Mouse (Mus musculus): ENCODE data around the gene Ar. TPM values are rescaled to one million over a fixed set of nuclear protein-coding genes. Genes with fewer than 3 reads are reported as not detected.

The Ar gene
- polyA plus RNA-seq, 1 experiment: 0.89 TPM

DNA sequence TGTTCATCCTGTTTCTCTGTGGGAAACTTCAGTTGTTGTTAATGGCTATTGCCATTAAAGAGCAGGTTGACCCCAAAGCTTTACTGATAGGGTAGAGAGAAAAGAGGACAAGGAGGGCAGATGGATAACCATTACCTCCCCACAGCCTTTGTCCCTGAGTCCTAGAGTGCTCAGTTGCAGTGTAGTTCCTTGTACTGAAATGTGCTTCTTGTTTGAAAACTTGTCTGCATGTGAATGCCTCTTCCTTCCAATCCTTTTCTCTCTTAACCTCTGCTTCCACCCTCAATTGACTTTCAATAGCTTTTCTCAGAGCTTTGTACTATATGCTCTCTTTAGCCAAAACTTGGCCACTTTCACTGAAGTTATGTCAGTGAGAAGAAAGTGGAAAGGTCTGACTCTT lies 168.9 kb downstream of the Ar start:
- no peak overlapping the region for H3ac ChIP-seq (ENCODE audit: control insufficient read depth, insufficient read length, low read depth)
- H3K27me3 ChIP-seq (ENCODE audit: control insufficient read depth, insufficient read depth, insufficient read length): no peaks in the 10 kb centered on the region
- H3K4me3 ChIP-seq (ENCODE audit: insufficient read depth, poor library complexity, severe bottlenecking): no peak overlapping the region
- TF ChIP-seq FOSL1 (IDR thresholded peaks at IDR 0.05; ENCODE audit: insufficient read depth, low read length, poor library complexity, severe bottlenecking): no peak
- TF ChIP-seq MYOD1 (IDR thresholded peaks at IDR 0.05; ENCODE audit: control insufficient read depth, insufficient read length, low read depth): no peak
- TF ChIP-seq CTCF (IDR thresholded peaks at IDR 0.05; ENCODE audit: control insufficient read depth, insufficient read depth, insufficient read length): no peak
- no peak for TF ChIP-seq MAX (IDR thresholded peaks at IDR 0.05)
- TF ChIP-seq MYOG (IDR thresholded peaks at IDR 0.05; ENCODE audit: control insufficient read depth, extremely low read depth, insufficient read length): no peak
- no peaks in the 10 kb centered on the region for H3K79me2 ChIP-seq (ENCODE audit: control insufficient read depth, insufficient read depth)
- H3K79me3 ChIP-seq (ENCODE audit: low read depth): no peaks in the 10 kb centered on the region
- no peaks in the 10 kb centered on the region for H3K36me3 ChIP-seq (ENCODE audit: control insufficient read depth, insufficient read depth)

DNA sequence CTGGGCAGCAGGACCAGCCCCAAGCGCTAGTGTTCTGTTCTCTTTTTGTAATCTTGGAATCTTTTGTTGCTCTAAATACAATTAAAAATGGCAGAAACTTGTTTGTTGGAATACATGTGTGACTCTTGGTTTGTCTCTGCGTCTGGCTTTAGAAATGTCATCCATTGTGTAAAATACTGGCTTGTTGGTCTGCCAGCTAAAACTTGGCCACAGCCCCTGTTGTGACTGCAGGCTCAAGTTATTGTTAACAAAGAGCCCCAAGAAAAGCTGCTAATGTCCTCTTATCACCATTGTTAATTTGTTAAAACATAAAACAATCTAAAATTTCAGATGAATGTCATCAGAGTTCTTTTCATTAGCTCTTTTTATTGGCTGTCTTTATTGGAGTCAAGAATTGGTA lies 174.5 kb downstream of the Ar start:
- Histone ChIP-seq H3K27me3 (ENCODE audit: control insufficient read depth, insufficient read depth, insufficient read length) (no peaks in the 10 kb centered on the region), H3ac (ENCODE audit: control insufficient read depth, insufficient read length, low read depth) (no peak overlapping the region), H3K79me3 (ENCODE audit: low read depth) (no peaks in the 10 kb centered on the region), H3K36me3 (ENCODE audit: control insufficient read depth, insufficient read depth) (no peaks in the 10 kb centered on the region), H3K4me3 (ENCODE audit: insufficient read depth, poor library complexity, severe bottlenecking) (no peak overlapping the region), H3K79me2 (ENCODE audit: control insufficient read depth, insufficient read depth) (no peaks in the 10 kb centered on the region)
- TF ChIP-seq MAX (IDR thresholded peaks at IDR 0.05) (no peak), FOSL1 (IDR thresholded peaks at IDR 0.05; ENCODE audit: insufficient read depth, low read length, poor library complexity, severe bottlenecking) (no peak), CEBPB (IDR thresholded peaks at IDR 0.05; ENCODE audit: low read depth) (no peak), USF1 (IDR thresholded peaks at IDR 0.05; ENCODE audit: low read depth) (no peak), MYOD1 (IDR thresholded peaks at IDR 0.05; ENCODE audit: control insufficient read depth, insufficient read length, low read depth) (no peak), CTCF (IDR thresholded peaks at IDR 0.05; ENCODE audit: control insufficient read depth, insufficient read depth, insufficient read length) (no peak), MYOG (IDR thresholded peaks at IDR 0.05; ENCODE audit: control insufficient read depth, extremely low read depth, insufficient read length) (no peak)

- H3ac ChIP-seq (ENCODE audit: control insufficient read depth, insufficient read length, low read depth): no peak overlapping the region
- TF ChIP-seq CTCF (IDR thresholded peaks at IDR 0.05; ENCODE audit: control insufficient read depth, insufficient read depth, insufficient read length) (no peak), MAX (IDR thresholded peaks at IDR 0.05) (no peak), MYOD1 (IDR thresholded peaks at IDR 0.05; ENCODE audit: control insufficient read depth, insufficient read length, low read depth) (no peak), MYOG (IDR thresholded peaks at IDR 0.05; ENCODE audit: control insufficient read depth, extremely low read depth, insufficient read length) (no peak), CEBPB (IDR thresholded peaks at IDR 0.05; ENCODE audit: low read depth) (no peak), USF1 (IDR thresholded peaks at IDR 0.05; ENCODE audit: low read depth) (no peak)
- no peak overlapping the region for H3K4me3 ChIP-seq (ENCODE audit: insufficient read depth, poor library complexity, severe bottlenecking)
- no peaks in the 10 kb centered on the region for H3K27me3 ChIP-seq (ENCODE audit: control insufficient read depth, insufficient read depth, insufficient read length)
- H3K79me2 ChIP-seq (ENCODE audit: control insufficient read depth, insufficient read depth): no peaks in the 10 kb centered on the region
- no peaks in the 10 kb centered on the region for H3K36me3 ChIP-seq (ENCODE audit: control insufficient read depth, insufficient read depth)
- no peaks in the 10 kb centered on the region for H3K79me3 ChIP-seq (ENCODE audit: low read depth)
These were observed 198.9 kb downstream of the Ar start for GRCm38 (mm10) chrX:98347481-98347880.

- no peak for TF ChIP-seq FOSL1 (IDR thresholded peaks at IDR 0.05; ENCODE audit: insufficient read depth, low read length, poor library complexity, severe bottlenecking)
- no peak for TF ChIP-seq MAX (IDR thresholded peaks at IDR 0.05)
- no peak for TF ChIP-seq MYOG (IDR thresholded peaks at IDR 0.05; ENCODE audit: control insufficient read depth, extremely low read depth, insufficient read length)
- TF ChIP-seq USF1 (IDR thresholded peaks at IDR 0.05; ENCODE audit: low read depth): no peak
- TF ChIP-seq CEBPB (IDR thresholded peaks at IDR 0.05; ENCODE audit: low read depth): no peak
- no peak for TF ChIP-seq MYOD1 (IDR thresholded peaks at IDR 0.05; ENCODE audit: control insufficient read depth, insufficient read length, low read depth)
- TF ChIP-seq CTCF (IDR thresholded peaks at IDR 0.05; ENCODE audit: control insufficient read depth, insufficient read depth, insufficient read length): no peak
- no peak overlapping the region for H3ac ChIP-seq (ENCODE audit: control insufficient read depth, insufficient read length, low read depth)
- no peak overlapping the region for H3K4me3 ChIP-seq (ENCODE audit: insufficient read depth, poor library complexity, severe bottlenecking)
- H3K79me2 ChIP-seq (ENCODE audit: control insufficient read depth, insufficient read depth): no peaks in the 10 kb centered on the region
- no peaks in the 10 kb centered on the region for H3K79me3 ChIP-seq (ENCODE audit: low read depth)
- no peaks in the 10 kb centered on the region for H3K36me3 ChIP-seq (ENCODE audit: control insufficient read depth, insufficient read depth)
- H3K27me3 ChIP-seq (ENCODE audit: control insufficient read depth, insufficient read depth, insufficient read length): no peaks in the 10 kb centered on the region
These were observed 199.5 kb downstream of the Ar start for GRCm38 (mm10) chrX:98348036-98348435.

All from C2C12 (cell line).